Mouse (Mus musculus) hindbrain, embryonic 16.5 days (tissue): ENCODE measurements around the gene Slc25a10. TPM values are rescaled to one million over a fixed set of nuclear protein-coding genes. Genes with fewer than 3 reads are reported as not detected.

Experiments used
- ATAC-seq: fragments of 200-750 bp; cut with Nextera tagmentation; 2 replicates; pipeline ENCODE4 v1.8.0; 2017; ENCODE audit warnings: moderate TSS enrichment, moderate library complexity
- H3K27ac ChIP-seq: fragments of 300-500 bp; sonication (generic); 2 replicates; pipeline ENCODE4 v1.5.1; 2014; ENCODE audit warnings: low read depth, mild to moderate bottlenecking, control low read depth, low read length, moderate library complexity
- H3K27me3 ChIP-seq: fragments of 300-500 bp; sonication (generic); replicated peaks from 2 replicates; pipeline ENCODE4 v1.6.1; 2014; ENCODE audit warnings: low read length; ENCODE audit not compliant: control insufficient read depth, insufficient read depth
- H3K36me3 ChIP-seq: fragments of 300-500 bp; sonication (generic); 2 replicates; pipeline ENCODE4 v1.6.1; 2014; ENCODE audit warnings: mild to moderate bottlenecking, low read length, moderate library complexity, mixed read lengths; ENCODE audit not compliant: control insufficient read depth, insufficient read depth
- H3K4me1 ChIP-seq: fragments of 300-500 bp; sonication (generic); 2 replicates; pipeline ENCODE4 v1.6.1; 2014; ENCODE audit warnings: low read depth, low read length; ENCODE audit not compliant: control insufficient read depth, insufficient read depth
- H3K4me2 ChIP-seq: fragments of 300-500 bp; sonication (generic); 2 replicates; pipeline ENCODE4 v1.6.1; 2014; ENCODE audit warnings: mild to moderate bottlenecking, low read length, control low read depth, moderate library complexity
- H3K4me3 ChIP-seq: fragments of 300-500 bp; sonication (generic); 2 replicates; pipeline ENCODE4 v1.5.1; 2014; ENCODE audit warnings: mild to moderate bottlenecking, low read length, control low read depth, moderate library complexity
- H3K9ac ChIP-seq: fragments of 300-500 bp; sonication (generic); 2 replicates; pipeline ENCODE4 v1.6.1; 2014; ENCODE audit warnings: low read depth, mild to moderate bottlenecking, control low read depth, low read length, moderate library complexity
- H3K9me3 ChIP-seq: fragments of 300-500 bp; sonication (generic); 2 replicates; pipeline ENCODE4 v1.6.1; 2014; ENCODE audit warnings: mild to moderate bottlenecking, low read length, moderate library complexity; ENCODE audit not compliant: control insufficient read depth
- WGBS: fragments of 180-500 bp; shearing (Covaris S2); extraction: QIAGEN DNeasy Blood & Tissue Kit; methylation state at CpG from one replicate; pipeline ENCODE4 v1.1.7; 2014; 5-methylcytosine and 5-hydroxymethylcytosine counted together
- polyA plus RNA-seq: library from polyadenylated mRNA; unstranded; fragments of >200 nt; fragmentation: Nextera tagmentation; extraction: Ambion mirVana; gene quantifications from 2 replicates; pipeline ENCODE4 v1.2.1, GENCODE M21; 2015

The Slc25a10 gene
- polyA plus RNA-seq, 1 experiment from 2014 or later, result 31.2 TPM

DNA sequence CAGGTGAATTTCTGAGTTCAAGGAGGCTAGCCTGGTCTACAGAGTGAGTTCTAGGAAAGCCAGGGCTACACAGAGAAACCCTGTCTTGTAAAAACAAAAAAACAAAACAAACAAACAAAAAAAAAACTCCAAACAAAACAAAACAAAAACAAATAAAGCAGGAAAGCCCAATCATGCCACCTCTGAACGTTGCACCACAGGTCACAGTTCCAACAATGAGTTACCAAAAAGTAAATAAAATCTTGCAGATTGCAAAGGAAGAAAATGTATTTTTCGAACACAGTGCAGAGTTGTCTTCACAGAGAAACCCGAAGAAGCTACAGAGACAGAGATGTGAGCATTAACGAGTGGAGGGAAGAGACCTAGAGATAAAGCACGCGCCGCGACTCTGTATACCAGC is 30.9 kb downstream of the Slc25a10 start:
- ATAC-seq, result no peak
- 87% methylated on average over 8 of the region's 8 CpGs for WGBS
- no peaks in the 10 kb centered on the region for H3K4me1 ChIP-seq

DNA sequence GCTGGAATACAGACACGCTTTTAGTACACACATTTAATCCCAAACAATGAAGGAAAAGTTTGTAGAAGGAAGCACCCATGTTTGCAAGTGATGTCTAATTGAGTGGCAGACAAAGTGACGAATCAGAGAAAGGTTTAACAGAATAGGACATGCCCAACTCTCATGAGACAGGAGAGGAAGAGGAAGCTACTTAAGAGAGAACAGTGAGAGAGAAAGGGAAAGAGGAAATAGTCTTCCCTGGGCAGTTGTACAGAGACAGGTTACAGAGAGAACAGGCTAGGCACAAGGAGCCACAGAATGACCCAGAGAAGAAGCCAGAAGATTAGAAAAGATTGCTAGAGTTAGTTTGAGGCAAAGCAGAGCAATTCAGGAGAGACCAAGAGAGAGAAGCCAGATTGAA is 34.3 kb downstream of the Slc25a10 start:
- peaks cover 23% of the 10 kb centered on the region for H3K27me3 ChIP-seq
- H3K9ac ChIP-seq, result no peak overlapping the region
- no peaks in the 10 kb centered on the region for H3K36me3 ChIP-seq
- no peak overlapping the region for H3K4me2 ChIP-seq
- no peak for ATAC-seq
- 76% methylated on average over 2 of the region's 2 CpGs for WGBS
- H3K4me1 ChIP-seq, result peaks cover 7% of the 10 kb centered on the region
- no peak overlapping the region for H3K27ac ChIP-seq
- no peaks in the 10 kb centered on the region for H3K9me3 ChIP-seq
- no peak overlapping the region for H3K4me3 ChIP-seq

More for the DNA sequence above, 30.9 kb downstream of the Slc25a10 start:
- no peaks in the 10 kb centered on the region for H3K36me3 ChIP-seq
- H3K27me3 ChIP-seq, result no peaks in the 10 kb centered on the region; the same call in 1 of the 2 replicates
- no peak overlapping the region for H3K27ac ChIP-seq
- H3K4me3 ChIP-seq, result no peak overlapping the region
- no peak overlapping the region for H3K4me2 ChIP-seq
- H3K9me3 ChIP-seq, result no peaks in the 10 kb centered on the region
- H3K9ac ChIP-seq, result no peak overlapping the region

DNA sequence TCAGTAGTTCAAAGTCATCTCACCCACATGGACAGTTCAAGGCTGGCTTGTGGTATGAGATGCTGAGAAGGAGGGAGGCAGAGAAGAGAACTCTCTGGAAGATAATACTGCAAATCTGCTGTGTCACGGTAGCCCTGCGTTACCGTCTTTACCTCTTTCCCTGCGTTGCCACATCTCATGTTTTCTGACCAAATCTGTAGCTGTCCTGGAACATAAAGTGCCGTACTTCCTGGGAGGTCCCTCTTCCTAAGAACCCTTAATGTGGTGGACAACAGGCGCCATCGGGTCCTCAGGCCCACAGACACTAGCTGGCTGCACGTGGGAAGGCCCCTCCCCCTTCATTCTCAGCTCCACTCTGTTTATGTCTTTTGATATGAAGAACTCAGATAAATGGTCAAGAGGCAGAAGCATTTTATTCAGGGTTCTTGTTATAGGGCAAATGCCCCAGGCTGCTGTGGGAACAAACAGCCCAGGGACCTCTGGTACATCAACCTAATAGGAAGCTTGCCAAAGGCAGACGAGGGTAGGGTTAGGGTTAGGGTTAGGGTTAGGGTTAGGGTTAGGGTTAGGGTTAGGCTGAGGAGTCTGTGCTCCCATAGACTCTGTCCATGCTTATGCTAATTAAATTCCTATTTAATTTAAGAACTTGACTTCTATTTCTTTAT is 36.2 kb downstream of the Slc25a10 start:
- no peak overlapping the region for H3K9ac ChIP-seq
- no peaks in the 10 kb centered on the region for H3K9me3 ChIP-seq
- no peak overlapping the region for H3K27ac ChIP-seq
- H3K27me3 ChIP-seq, result peaks cover 38% of the 10 kb centered on the region
- H3K4me2 ChIP-seq, result no peak overlapping the region
- no peak overlapping the region for H3K4me3 ChIP-seq
- ATAC-seq, result no peak
- WGBS, result 84% methylated on average over 9 of the region's 9 CpGs
- peaks cover 8% of the 10 kb centered on the region for H3K4me1 ChIP-seq
- no peaks in the 10 kb centered on the region for H3K36me3 ChIP-seq

- Histone ChIP-seq H3K36me3 (no peaks in the 10 kb centered on the region), H3K27ac (no peak overlapping the region), H3K4me2 (no peak overlapping the region), H3K9ac (no peak overlapping the region), H3K27me3 (peaks cover 40% of the 10 kb centered on the region), H3K4me3 (no peak overlapping the region), H3K9me3 (no peaks in the 10 kb centered on the region), H3K4me1 (peaks cover 8% of the 10 kb centered on the region)
- no peak for ATAC-seq
- 46% methylated on average over 4 of the region's 4 CpGs for WGBS
Observed at GRCm38 (mm10) chr11:120528903-120529302, 37.3 kb downstream of the Slc25a10 start.

GRCm38 (mm10) chr11:120530085-120530964 is 38.7 kb downstream of the Slc25a10 start, which contains the start of gene Gcgr:
TSS of gene Gcgr (plus strand) at chr11:120530699.
- no peaks in the 10 kb centered on the region for H3K9me3 ChIP-seq
- peak within 1 kb of the TSS; percentile 42; the same call in 1 of the 2 replicates for H3K9ac ChIP-seq
- peak within 1 kb of the TSS; percentile 21 for H3K4me3 ChIP-seq
- no peak within 1 kb of the TSS for H3K27ac ChIP-seq
- peak within 1 kb of the TSS; percentile 46 for H3K4me2 ChIP-seq
- H3K27me3 ChIP-seq, result peaks cover 40% of the 10 kb centered on the region
- no peak for ATAC-seq
- H3K4me1 ChIP-seq, result peaks cover 8% of the 10 kb centered on the region
- H3K36me3 ChIP-seq, result no peaks in the 10 kb centered on the region
- 7% methylated on average over 57 of the region's 62 CpGs for WGBS

GRCm38 (mm10) chr11:120531646-120532045 is 40.0 kb downstream of the Slc25a10 start:
- no peak overlapping the region for H3K9ac ChIP-seq
- no peak overlapping the region for H3K27ac ChIP-seq
- H3K36me3 ChIP-seq, result no peaks in the 10 kb centered on the region
- H3K4me3 ChIP-seq, result no peak overlapping the region
- H3K9me3 ChIP-seq, result no peaks in the 10 kb centered on the region
- ATAC-seq, result no peak
- H3K27me3 ChIP-seq, result peaks cover 40% of the 10 kb centered on the region
- 27% methylated on average over 9 of the region's 9 CpGs for WGBS
- H3K4me2 ChIP-seq, result no peak overlapping the region
- peaks cover 8% of the 10 kb centered on the region for H3K4me1 ChIP-seq

GRCm38 (mm10) chr11:120534093-120534492 is 42.5 kb downstream of the Slc25a10 start:
- no peak for ATAC-seq
- Histone ChIP-seq H3K27ac (no peak overlapping the region), H3K4me1 (peaks cover 19% of the 10 kb centered on the region), H3K9me3 (no peaks in the 10 kb centered on the region), H3K4me2 (no peak overlapping the region), H3K36me3 (no peaks in the 10 kb centered on the region), H3K27me3 (peaks cover 29% of the 10 kb centered on the region), H3K9ac (no peak overlapping the region), H3K4me3 (no peak overlapping the region)
- 83% methylated on average over 8 of the region's 8 CpGs for WGBS

DNA sequence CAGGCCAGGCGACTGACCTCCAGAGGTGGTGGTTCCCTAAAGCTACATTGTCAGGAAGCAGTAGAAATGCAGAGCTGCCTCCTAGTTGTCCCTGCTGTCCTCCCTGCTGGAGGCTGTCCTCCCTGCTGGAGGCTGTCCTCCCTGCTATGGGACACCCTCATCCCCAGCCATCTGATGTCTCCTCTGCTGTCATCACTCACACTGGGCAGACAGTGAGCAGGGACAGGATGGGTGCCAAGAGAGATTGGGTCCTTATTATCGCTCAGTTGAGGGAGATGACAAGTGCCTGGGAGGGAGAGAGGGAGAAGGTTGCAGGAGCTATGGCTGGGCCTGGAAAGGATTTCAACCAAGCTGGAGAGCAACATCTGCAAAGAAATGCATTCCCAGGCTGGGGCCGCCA is 43.5 kb downstream of the Slc25a10 start:
- no peaks in the 10 kb centered on the region for H3K9me3 ChIP-seq
- H3K4me1 ChIP-seq, result peaks cover 29% of the 10 kb centered on the region
- no peak overlapping the region for H3K27ac ChIP-seq
- no peak overlapping the region for H3K4me3 ChIP-seq
- H3K9ac ChIP-seq, result no peak overlapping the region
- WGBS, result 70% methylated on average over 3 of the region's 3 CpGs
- H3K27me3 ChIP-seq, result peaks cover 18% of the 10 kb centered on the region
- no peak overlapping the region for H3K4me2 ChIP-seq
- ATAC-seq, result no peak
- H3K36me3 ChIP-seq, result no peaks in the 10 kb centered on the region

DNA sequence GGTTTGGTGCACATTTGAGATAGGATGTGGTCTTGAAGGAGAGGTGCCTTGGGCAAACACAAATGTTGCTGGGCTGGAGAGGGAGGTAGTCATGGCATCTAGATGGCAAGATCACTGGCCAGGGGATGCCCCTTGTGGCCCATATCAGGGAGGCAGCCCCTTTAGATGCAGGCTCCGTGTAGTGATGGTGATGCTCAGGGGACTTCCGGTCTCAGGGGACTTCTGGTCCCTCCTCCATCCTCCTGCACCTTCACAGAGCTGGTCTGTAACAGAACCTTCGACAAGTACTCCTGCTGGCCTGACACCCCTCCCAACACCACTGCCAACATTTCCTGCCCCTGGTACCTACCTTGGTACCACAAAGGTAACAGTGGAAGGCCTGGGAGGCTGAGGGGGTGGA is 44.2 kb downstream of the Slc25a10 start:
- Histone ChIP-seq H3K27ac (no peak overlapping the region), H3K9ac (no peak overlapping the region), H3K4me3 (no peak overlapping the region), H3K27me3 (peaks cover 17% of the 10 kb centered on the region), H3K36me3 (no peaks in the 10 kb centered on the region), H3K9me3 (no peaks in the 10 kb centered on the region), H3K4me2 (no peak overlapping the region), H3K4me1 (peaks cover 24% of the 10 kb centered on the region)
- no peak for ATAC-seq
- WGBS, result 81% methylated on average over 3 of the region's 3 CpGs
